Mouse (Mus musculus) spleen, postnatal 10 days (tissue): ENCODE data around the gene Col25a1.

Experiments
- DNase-seq, 2 experiments: peaks; one replicate each; pipeline ENCODE4 v3.0.0; 2021 to 2022; ENCODE audit warnings: low spot score in 2 of 2

Gene Col25a1

GRCm38 (mm10) chr3:130327039-130328015 is 196.0 kb downstream of the Col25a1 start:
- no peak for DNase-seq

GRCm38 (mm10) chr3:130328909-130329308 is 197.6 kb downstream of the Col25a1 start:
- no peak for DNase-seq

- no peak for DNase-seq
Measured at GRCm38 (mm10) chr3:130329833-130330555, 198.7 kb downstream of the Col25a1 start.

GRCm38 (mm10) chr3:130330556-130330950 is 199.3 kb downstream of the Col25a1 start:
- no peak for DNase-seq

- DNase-seq: no peak
Measured at GRCm38 (mm10) chr3:130332347-130332913, 201.1 kb downstream of the Col25a1 start.

GRCm38 (mm10) chr3:130337857-130338256 is 206.6 kb downstream of the Col25a1 start:
- DNase-seq: no peak

- no peak for DNase-seq
Measured at GRCm38 (mm10) chr3:130338371-130338770, 207.1 kb downstream of the Col25a1 start.

GRCm38 (mm10) chr3:130350161-130350560 is 218.9 kb downstream of the Col25a1 start:
- DNase-seq: no peak

GRCm38 (mm10) chr3:130354399-130355039 is 223.2 kb downstream of the Col25a1 start:
- no peak for DNase-seq

- DNase-seq: no peak
Measured at GRCm38 (mm10) chr3:130356575-130357173, 225.4 kb downstream of the Col25a1 start.

- DNase-seq: no peak
Measured at GRCm38 (mm10) chr3:130360813-130361212, 229.5 kb downstream of the Col25a1 start.

- DNase-seq: no peak
Measured at GRCm38 (mm10) chr3:130361922-130362321, 230.6 kb downstream of the Col25a1 start.

- DNase-seq: no peak
Measured at GRCm38 (mm10) chr3:130362797-130363367, 231.6 kb downstream of the Col25a1 start.

- DNase-seq: no peak
Measured at GRCm38 (mm10) chr3:130366917-130367610, 235.8 kb downstream of the Col25a1 start.

- no peak for DNase-seq
Measured at GRCm38 (mm10) chr3:130368352-130368751, 237.1 kb downstream of the Col25a1 start.

- DNase-seq: no peak
Measured at GRCm38 (mm10) chr3:130369113-130369512, 237.8 kb downstream of the Col25a1 start.

- no peak for DNase-seq
Measured at GRCm38 (mm10) chr3:130370167-130370566, 238.9 kb downstream of the Col25a1 start.

- DNase-seq: no peak
Measured at GRCm38 (mm10) chr3:130373145-130373544, 241.8 kb downstream of the Col25a1 start.

- no peak for DNase-seq
Measured at GRCm38 (mm10) chr3:130374620-130375341, 243.5 kb downstream of the Col25a1 start.

GRCm38 (mm10) chr3:130377786-130378185 is 246.5 kb downstream of the Col25a1 start:
- DNase-seq: no peak
